13 mouse cellular contexts compared by ENCODE assay signal in genomic region chr8:127378994-127379858, GRCm38 (mm10).
DNase-seq lines count a peak whose midpoint lies in the region; ATAC-seq and TF ChIP-seq lines count a peak whose summit lies in the region.
"Had no signal": no experiment of that assay in that cellular context is flagged by ENCODE, and none has a peak within 500 bp of the region (broad histone marks: within the 10 kb centered on the region; RNA-seq: fewer than 3 reads in every experiment).

No protein-coding gene starts in this region.

- H3K4me1 ChIP-seq in kidney, postnatal 0 days (replicated peaks; ENCODE audit: insufficient read depth, low read length) = no peaks in the 10 kb centered on the region
- 0 out of 2 replicates have a peak, but pooled peaks cover 4% of the 10 kb centered on the region for H3K4me1 ChIP-seq in neural tube, embryonic 14.5 days (ENCODE audit: control insufficient read depth, insufficient read depth, low read length)

- no peak overlapping the region for H3K4me3 ChIP-seq in kidney, postnatal 0 days (replicated peaks; ENCODE audit: low read depth, low read length)
- no peak overlapping the region for H3K4me3 ChIP-seq in neural tube, embryonic 14.5 days (ENCODE audit: low read depth, low read length)
- H3K4me3 ChIP-seq: erythroblast, embryonic 14.5 days; heart, adult 2 months; limb, embryonic 13.5 days had no signal

- TF ChIP-seq CTCF in kidney, postnatal 0 days (IDR thresholded peaks at IDR 0.05; ENCODE audit: low read depth) = no peak

- H3K4me2 ChIP-seq in kidney, postnatal 0 days (ENCODE audit: low read length) = no peak overlapping the region
- H3K4me2 ChIP-seq in neural tube, embryonic 14.5 days (ENCODE audit: low read depth, low read length) = no peak overlapping the region
- H3K4me2 ChIP-seq: limb, embryonic 13.5 days had no signal

- H3K27ac ChIP-seq in kidney, postnatal 0 days = no peak overlapping the region
- peak overlapping the region; percentile 56 for H3K27ac ChIP-seq in neural tube, embryonic 14.5 days (ENCODE audit: low read depth, low read length)
- H3K27ac ChIP-seq: heart, adult 2 months; limb, embryonic 13.5 days had no signal

- no peak for ATAC-seq in kidney, postnatal 0 days (replicated peaks; ENCODE audit: low FRiP score, low read depth)
- ATAC-seq in neural tube, embryonic 14.5 days (ENCODE audit: low read depth) = peak; percentile 81
- ATAC-seq in activated CD4-positive, CD25-positive, alpha-beta regulatory T cell, adult 4 months = no peak

- H3K27me3 ChIP-seq in kidney, postnatal 0 days (ENCODE audit: insufficient read depth, low read length) = no peaks in the 10 kb centered on the region
- no peaks in the 10 kb centered on the region for H3K27me3 ChIP-seq in neural tube, embryonic 14.5 days (ENCODE audit: control insufficient read depth, insufficient read depth, low read length)
- H3K27me3 ChIP-seq: limb, embryonic 13.5 days had no signal

- peaks cover 17% of the 10 kb centered on the region for H3K36me3 ChIP-seq in kidney, postnatal 0 days (ENCODE audit: insufficient read depth, low read length)
- no peaks in the 10 kb centered on the region; the same call in 1 of the 2 replicates for H3K36me3 ChIP-seq in neural tube, embryonic 14.5 days (ENCODE audit: control insufficient read depth, insufficient read depth, low read length)

- no peak overlapping the region for H3K9ac ChIP-seq in kidney, postnatal 0 days (ENCODE audit: low read depth, low read length)
- no peak overlapping the region for H3K9ac ChIP-seq in neural tube, embryonic 14.5 days (replicated peaks; ENCODE audit: low read depth, low read length)
- H3K9ac ChIP-seq: limb, embryonic 13.5 days had no signal

- WGBS in kidney, postnatal 0 days = 73% methylated on average over 11 of the region's 11 CpGs
- 32% methylated on average over 11 of the region's 11 CpGs for WGBS in neural tube, embryonic 14.5 days

- H3K9me3 ChIP-seq in kidney, postnatal 0 days (replicated peaks; ENCODE audit: low read length) = no peaks in the 10 kb centered on the region
- no peaks in the 10 kb centered on the region for H3K9me3 ChIP-seq in neural tube, embryonic 14.5 days (ENCODE audit: control insufficient read depth, low read length)
- H3K9me3 ChIP-seq: limb, embryonic 13.5 days had no signal

- DNase-seq in kidney, postnatal 0 days (ENCODE audit: low spot score) = peak; percentile 44
- no peak for DNase-seq in kidney, postnatal 36 days
- peak; percentile 21 to 49 for DNase-seq in cerebellum, postnatal 25 days
- DNase-seq in layer of hippocampus, postnatal 14 days (ENCODE audit: low spot score in 2 of 2) = peak; percentile 63 to 86
- no peak for DNase-seq in adrenal gland, postnatal 25 days
- DNase-seq in thymus, adult 18-20 months = no peak
- DNase-seq: heart, adult 2 months; kidney, adult 11 months; lung, postnatal 10 days had no signal

Comparison
In these comparisons a context has a peak if more than half of its experiments do, and no peak if none do; other contexts are left out.
1. DNase-seq: peak in kidney, postnatal 0 days (single experiment), cerebellum, postnatal 25 days (2 of 2) and layer of hippocampus, postnatal 14 days (2 of 2); none in kidney, postnatal 36 days (0 of 2), adrenal gland, postnatal 25 days (single experiment) and thymus, adult 18-20 months (0 of 2).